Mouse (Mus musculus) stomach, postnatal 0 days (tissue): ENCODE results near the gene Hck.

Source experiments
- CTCF ChIP-seq: IDR thresholded peaks from 2 replicates; pipeline ENCODE4 v1.5.1; 2016; ENCODE audit warnings: antibody characterized with exemption, low read depth, mild to moderate bottlenecking, moderate library complexity
- EP300 ChIP-seq: optimal IDR thresholded peaks from 2 replicates; pipeline ENCODE3; 2016; ENCODE audit warnings: antibody characterized with exemption

DNA sequence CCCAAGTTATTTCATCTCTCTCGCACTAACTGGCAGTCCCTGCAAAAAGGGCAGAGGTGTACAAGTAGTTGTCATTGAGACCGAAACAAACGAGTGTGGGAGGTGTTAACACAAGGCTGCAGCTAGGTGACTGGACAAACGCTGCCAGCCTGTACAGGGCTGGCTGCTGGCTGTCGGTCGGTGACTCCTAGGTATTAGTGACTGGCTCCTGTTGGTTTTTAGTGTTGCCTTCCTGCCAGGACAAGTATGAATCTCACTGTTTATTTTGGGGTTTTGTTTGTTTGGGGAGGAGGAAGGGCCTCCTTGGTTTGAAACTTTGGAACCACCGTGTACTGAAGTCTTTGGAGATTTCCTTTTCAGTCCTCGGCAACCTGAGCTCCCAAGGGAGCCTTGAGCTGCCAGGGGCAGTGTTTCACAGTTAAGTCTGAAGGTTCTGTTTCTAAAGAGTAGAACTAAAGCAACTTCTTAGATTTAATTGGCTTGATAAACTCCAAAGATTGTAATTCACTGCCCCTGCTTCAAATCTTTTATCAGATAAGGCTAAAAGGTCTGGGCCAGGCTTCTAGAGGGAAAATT is 67.8 kb downstream of the Hck start:
- TF ChIP-seq CTCF (no peak), EP300 (no peak)
